Mouse (Mus musculus): ENCODE data around the gene Robo1. TPM values are rescaled to one million over a fixed set of nuclear protein-coding genes. Genes with fewer than 3 reads are reported as not detected.

The Robo1 gene
- polyA plus RNA-seq, 1 experiment = 11.6 TPM

- TF ChIP-seq POLR2A (IDR thresholded peaks at IDR 0.05; ENCODE audit: insufficient read depth, low read length) = no peak
- TF ChIP-seq EP300 (IDR thresholded peaks at IDR 0.05; ENCODE audit: insufficient read depth, low read depth, low read length) = no peak
- TF ChIP-seq CTCF (IDR thresholded peaks at IDR 0.05; ENCODE audit: low read depth, low read length) = no peak
- Histone ChIP-seq H3K9me3 (replicated peaks; ENCODE audit: control insufficient read depth, insufficient read depth, low read length, poor library complexity, severe bottlenecking) (no peaks in the 10 kb centered on the region), H3K9ac (ENCODE audit: low read depth, poor library complexity, severe bottlenecking) (no peak overlapping the region), H3K27ac (ENCODE audit: insufficient read depth, low read length) (no peak overlapping the region), H3K4me1 (ENCODE audit: control insufficient read depth, insufficient read depth, low read length) (no peaks in the 10 kb centered on the region), H3K36me3 (ENCODE audit: control insufficient read depth, insufficient read depth, low read length, poor library complexity, severe bottlenecking) (no peaks in the 10 kb centered on the region), H3K27me3 (ENCODE audit: control insufficient read depth, insufficient read depth, low read length, poor library complexity, severe bottlenecking) (no peaks in the 10 kb centered on the region), H3K4me3 (ENCODE audit: low read depth, low read length) (no peak overlapping the region)
These were observed 267.1 kb downstream of the Robo1 start for GRCm38 (mm10) chr16:72575171-72575570.

DNA sequence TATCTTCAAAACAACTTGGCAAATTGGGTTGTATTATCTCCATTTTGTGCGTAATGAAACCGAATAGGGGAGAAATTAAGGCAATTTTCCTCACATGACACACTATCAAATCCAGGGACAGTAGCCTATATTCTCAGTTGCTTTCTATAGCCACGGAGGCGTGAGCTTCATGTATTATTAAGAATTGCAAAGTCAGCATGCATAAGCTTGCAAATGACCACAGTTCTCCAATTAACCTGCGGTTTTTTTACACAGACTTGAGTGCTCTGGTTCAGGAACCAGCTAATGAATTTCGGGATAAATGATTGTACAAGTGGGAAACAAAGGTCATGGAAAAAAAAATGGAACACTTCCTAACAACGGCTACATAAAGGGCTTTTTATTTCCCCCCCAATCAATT is 268.9 kb downstream of the Robo1 start:
- no peaks in the 10 kb centered on the region for H3K27me3 ChIP-seq (ENCODE audit: control insufficient read depth, insufficient read depth, low read length, poor library complexity, severe bottlenecking)
- H3K9ac ChIP-seq (ENCODE audit: low read depth, poor library complexity, severe bottlenecking) = no peak overlapping the region
- no peaks in the 10 kb centered on the region for H3K9me3 ChIP-seq (replicated peaks; ENCODE audit: control insufficient read depth, insufficient read depth, low read length, poor library complexity, severe bottlenecking)
- TF ChIP-seq CTCF (IDR thresholded peaks at IDR 0.05; ENCODE audit: low read depth, low read length) = no peak
- no peak for TF ChIP-seq EP300 (IDR thresholded peaks at IDR 0.05; ENCODE audit: insufficient read depth, low read depth, low read length)
- no peak overlapping the region for H3K4me3 ChIP-seq (ENCODE audit: low read depth, low read length)
- no peak overlapping the region for H3K27ac ChIP-seq (ENCODE audit: insufficient read depth, low read length)
- H3K36me3 ChIP-seq (ENCODE audit: control insufficient read depth, insufficient read depth, low read length, poor library complexity, severe bottlenecking) = no peaks in the 10 kb centered on the region
- H3K4me1 ChIP-seq (ENCODE audit: control insufficient read depth, insufficient read depth, low read length) = no peaks in the 10 kb centered on the region

DNA sequence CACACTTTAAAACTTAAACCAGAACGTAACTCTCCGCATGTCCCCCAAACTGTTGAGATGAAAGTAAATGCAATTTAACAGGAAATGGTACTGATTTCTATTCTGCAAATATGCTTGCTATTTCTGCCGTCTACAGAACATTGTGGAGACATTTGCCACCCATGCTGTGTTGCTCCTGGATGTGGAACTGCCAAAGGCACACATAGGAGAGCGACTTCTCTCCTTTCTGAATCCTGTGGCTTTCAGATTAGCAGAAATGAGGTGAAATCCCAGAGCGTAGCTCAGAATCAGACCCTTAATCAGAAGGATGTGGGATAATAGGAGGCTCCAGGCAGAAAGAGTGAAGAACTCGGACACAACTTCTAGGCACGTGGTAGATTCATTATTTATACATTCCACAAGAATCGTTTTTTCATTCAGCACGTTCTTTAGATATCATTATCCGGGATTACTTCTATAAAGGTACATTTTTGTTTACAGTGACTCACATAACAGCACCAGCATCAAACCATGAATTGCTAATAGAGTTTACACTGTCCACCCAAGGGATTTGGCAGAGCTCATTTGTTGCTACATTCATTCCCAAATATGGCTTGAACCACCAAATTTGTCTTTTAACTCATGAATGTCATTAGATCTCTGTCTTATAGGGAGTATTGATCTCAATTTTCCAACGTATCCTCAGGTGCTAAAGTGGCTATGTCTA is 276.5 kb downstream of the Robo1 start:
- Histone ChIP-seq H3K4me1 (ENCODE audit: control insufficient read depth, insufficient read depth, low read length) (no peaks in the 10 kb centered on the region), H3K36me3 (ENCODE audit: control insufficient read depth, insufficient read depth, low read length, poor library complexity, severe bottlenecking) (no peaks in the 10 kb centered on the region), H3K27ac (ENCODE audit: insufficient read depth, low read length) (no peak overlapping the region), H3K9me3 (replicated peaks; ENCODE audit: control insufficient read depth, insufficient read depth, low read length, poor library complexity, severe bottlenecking) (no peaks in the 10 kb centered on the region), H3K4me3 (ENCODE audit: low read depth, low read length) (no peak overlapping the region), H3K27me3 (ENCODE audit: control insufficient read depth, insufficient read depth, low read length, poor library complexity, severe bottlenecking) (no peaks in the 10 kb centered on the region), H3K9ac (ENCODE audit: low read depth, poor library complexity, severe bottlenecking) (no peak overlapping the region)
- no peak for TF ChIP-seq EP300 (IDR thresholded peaks at IDR 0.05; ENCODE audit: insufficient read depth, low read depth, low read length)

DNA sequence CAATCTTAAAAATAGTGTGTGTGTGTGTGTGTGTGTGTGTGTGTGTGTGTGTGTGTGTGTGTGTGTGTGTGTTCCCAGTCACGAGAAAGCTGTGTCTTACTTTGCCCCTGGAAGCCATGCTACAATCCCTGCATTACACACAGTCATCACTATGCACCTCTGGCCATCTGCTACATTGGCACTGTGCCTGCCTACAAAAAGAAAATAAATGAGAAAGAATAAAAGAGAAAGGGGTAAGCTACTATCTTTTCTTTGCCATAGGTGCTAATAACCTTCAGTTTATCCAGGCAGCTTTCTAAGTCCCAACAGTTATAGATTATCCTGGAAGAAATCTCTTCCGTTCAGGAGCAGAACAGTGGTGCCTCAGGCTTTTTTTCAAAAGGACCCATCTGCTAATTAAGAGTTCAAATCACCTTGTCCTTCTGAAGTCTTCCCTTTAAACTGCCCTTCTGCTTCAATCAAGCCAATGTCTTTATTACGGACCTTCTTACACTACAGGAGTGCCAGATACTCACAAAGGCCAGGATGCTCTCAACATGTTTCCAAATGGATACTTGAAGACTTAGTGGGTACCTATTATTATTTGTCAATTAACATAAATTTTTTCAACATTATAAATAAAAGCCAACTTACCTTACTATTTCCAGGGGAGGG is 277.2 kb downstream of the Robo1 start:
- Histone ChIP-seq H3K36me3 (ENCODE audit: control insufficient read depth, insufficient read depth, low read length, poor library complexity, severe bottlenecking) (no peaks in the 10 kb centered on the region), H3K9me3 (replicated peaks; ENCODE audit: control insufficient read depth, insufficient read depth, low read length, poor library complexity, severe bottlenecking) (no peaks in the 10 kb centered on the region), H3K4me1 (ENCODE audit: control insufficient read depth, insufficient read depth, low read length) (no peaks in the 10 kb centered on the region), H3K27me3 (ENCODE audit: control insufficient read depth, insufficient read depth, low read length, poor library complexity, severe bottlenecking) (no peaks in the 10 kb centered on the region), H3K27ac (ENCODE audit: insufficient read depth, low read length) (no peak overlapping the region), H3K9ac (ENCODE audit: low read depth, poor library complexity, severe bottlenecking) (no peak overlapping the region), H3K4me3 (ENCODE audit: low read depth, low read length) (no peak overlapping the region)
- TF ChIP-seq CTCF (IDR thresholded peaks at IDR 0.05; ENCODE audit: low read depth, low read length) (no peak), EP300 (IDR thresholded peaks at IDR 0.05; ENCODE audit: insufficient read depth, low read depth, low read length) (no peak), POLR2A (IDR thresholded peaks at IDR 0.05; ENCODE audit: insufficient read depth, low read length) (no peak)

DNA sequence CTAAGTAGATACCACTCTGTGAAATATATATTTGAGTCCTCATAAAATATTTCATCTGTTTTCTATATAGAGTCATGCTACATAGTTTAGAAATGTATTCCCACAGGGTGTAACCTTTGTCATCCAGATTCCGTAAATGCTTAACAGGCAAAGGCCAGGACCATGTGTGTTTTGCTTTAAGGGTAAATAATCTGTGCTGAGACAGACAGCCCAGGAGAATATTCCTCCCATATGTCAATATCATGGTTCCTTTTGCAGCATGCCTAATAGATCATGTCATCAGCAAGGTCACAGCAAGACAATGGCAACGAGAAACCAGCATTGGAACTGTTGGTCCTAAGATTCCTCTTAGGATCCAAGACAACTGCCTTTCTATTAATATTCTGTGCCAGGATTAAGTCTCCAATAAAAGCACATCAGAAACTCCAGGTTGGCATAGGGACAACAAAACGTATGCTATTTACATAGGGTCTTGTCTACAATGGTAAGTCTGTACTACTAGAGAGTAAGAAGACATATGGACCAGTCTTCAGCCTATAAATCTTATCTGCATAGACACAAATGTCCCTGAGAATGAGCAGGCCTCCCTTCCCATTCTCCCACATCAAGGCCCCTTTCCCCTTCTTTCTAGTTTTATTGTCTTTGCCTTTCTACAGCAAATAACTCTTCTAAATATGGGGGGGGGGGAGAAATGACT is 279.4 kb downstream of the Robo1 start:
- no peak overlapping the region for H3K4me3 ChIP-seq (ENCODE audit: low read depth, low read length)
- no peak for TF ChIP-seq CTCF (IDR thresholded peaks at IDR 0.05; ENCODE audit: low read depth, low read length)
- TF ChIP-seq EP300 (IDR thresholded peaks at IDR 0.05; ENCODE audit: insufficient read depth, low read depth, low read length) = no peak
- no peak for TF ChIP-seq POLR2A (IDR thresholded peaks at IDR 0.05; ENCODE audit: insufficient read depth, low read length)
- H3K9me3 ChIP-seq (replicated peaks; ENCODE audit: control insufficient read depth, insufficient read depth, low read length, poor library complexity, severe bottlenecking) = no peaks in the 10 kb centered on the region
- H3K27ac ChIP-seq (ENCODE audit: insufficient read depth, low read length) = no peak overlapping the region
- no peaks in the 10 kb centered on the region for H3K27me3 ChIP-seq (ENCODE audit: control insufficient read depth, insufficient read depth, low read length, poor library complexity, severe bottlenecking)
- no peaks in the 10 kb centered on the region for H3K36me3 ChIP-seq (ENCODE audit: control insufficient read depth, insufficient read depth, low read length, poor library complexity, severe bottlenecking)
- H3K4me1 ChIP-seq (ENCODE audit: control insufficient read depth, insufficient read depth, low read length) = no peaks in the 10 kb centered on the region
- H3K9ac ChIP-seq (ENCODE audit: low read depth, poor library complexity, severe bottlenecking) = no peak overlapping the region
